Mouse (Mus musculus): ENCODE data around the gene Mapk9. TPM values are rescaled to one million over a fixed set of nuclear protein-coding genes. Genes with fewer than 3 reads are reported as not detected.

Gene Mapk9
- polyA plus RNA-seq, 1 experiment from 2014 or later: 41.8 TPM

DNA sequence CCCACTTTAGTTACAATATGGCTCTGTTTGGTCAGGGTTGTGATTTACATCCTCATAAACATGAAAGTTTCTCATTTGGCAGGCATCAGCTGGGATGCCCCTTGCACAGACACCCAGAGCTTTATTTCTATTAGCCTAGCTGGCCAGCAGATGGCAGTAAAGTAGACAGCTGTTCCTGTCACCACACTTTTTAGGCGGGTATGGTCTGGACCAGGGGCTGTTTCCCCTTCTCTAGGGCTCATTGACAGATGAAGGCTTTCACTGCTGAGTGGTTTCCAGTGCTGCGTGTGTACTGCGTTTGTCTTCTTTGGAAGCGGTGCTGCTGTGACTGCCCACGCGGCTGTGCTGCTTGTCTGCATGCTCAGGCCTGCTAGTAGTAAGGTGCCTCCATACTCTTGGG lies 25.4 kb downstream of the Mapk9 start:
- H3K27ac ChIP-seq: no peak overlapping the region
- WGBS: 64% methylated on average over 6 of the region's 6 CpGs
- H3K27me3 ChIP-seq: no peaks in the 10 kb centered on the region
- no peaks in the 10 kb centered on the region for H3K9me3 ChIP-seq
- H3K4me1 ChIP-seq: no peaks in the 10 kb centered on the region
- no peak overlapping the region for H3K9ac ChIP-seq
- H3K4me3 ChIP-seq (replicated peaks): no peak overlapping the region
- peaks cover 38% of the 10 kb centered on the region for H3K36me3 ChIP-seq (replicated peaks)
- H3K4me2 ChIP-seq: no peak overlapping the region
- ATAC-seq (ENCODE audit: low FRiP score): no peak; the same call in 1 of the 2 replicates

DNA sequence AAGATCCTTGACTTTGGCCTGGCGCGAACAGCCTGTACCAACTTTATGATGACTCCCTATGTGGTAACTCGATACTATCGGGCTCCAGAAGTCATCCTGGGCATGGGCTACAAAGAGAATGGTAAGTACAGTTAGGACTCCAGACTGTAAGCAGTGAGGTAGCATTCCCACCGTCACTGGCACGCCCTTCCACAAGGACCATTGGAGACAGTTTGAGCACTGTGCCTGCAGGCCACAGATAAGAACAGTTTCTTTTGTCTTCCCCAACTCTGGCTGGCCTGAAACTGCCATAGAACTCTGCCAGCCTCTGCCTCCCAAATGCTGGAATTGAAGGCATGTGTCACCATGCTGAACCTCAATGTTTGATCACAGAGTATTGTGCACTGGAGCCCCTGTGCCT lies 26.2 kb downstream of the Mapk9 start:
- Histone ChIP-seq H3K4me3 (replicated peaks) (no peak overlapping the region), H3K9me3 (no peaks in the 10 kb centered on the region), H3K27ac (no peak overlapping the region), H3K9ac (no peak overlapping the region), H3K27me3 (no peaks in the 10 kb centered on the region), H3K4me1 (peaks cover 3% of the 10 kb centered on the region; the same call in 1 of the 2 replicates), H3K4me2 (no peak overlapping the region), H3K36me3 (replicated peaks) (peaks cover 31% of the 10 kb centered on the region)
- no peak for ATAC-seq (ENCODE audit: low FRiP score)
- WGBS: 91% methylated on average over 6 of the region's 6 CpGs

DNA sequence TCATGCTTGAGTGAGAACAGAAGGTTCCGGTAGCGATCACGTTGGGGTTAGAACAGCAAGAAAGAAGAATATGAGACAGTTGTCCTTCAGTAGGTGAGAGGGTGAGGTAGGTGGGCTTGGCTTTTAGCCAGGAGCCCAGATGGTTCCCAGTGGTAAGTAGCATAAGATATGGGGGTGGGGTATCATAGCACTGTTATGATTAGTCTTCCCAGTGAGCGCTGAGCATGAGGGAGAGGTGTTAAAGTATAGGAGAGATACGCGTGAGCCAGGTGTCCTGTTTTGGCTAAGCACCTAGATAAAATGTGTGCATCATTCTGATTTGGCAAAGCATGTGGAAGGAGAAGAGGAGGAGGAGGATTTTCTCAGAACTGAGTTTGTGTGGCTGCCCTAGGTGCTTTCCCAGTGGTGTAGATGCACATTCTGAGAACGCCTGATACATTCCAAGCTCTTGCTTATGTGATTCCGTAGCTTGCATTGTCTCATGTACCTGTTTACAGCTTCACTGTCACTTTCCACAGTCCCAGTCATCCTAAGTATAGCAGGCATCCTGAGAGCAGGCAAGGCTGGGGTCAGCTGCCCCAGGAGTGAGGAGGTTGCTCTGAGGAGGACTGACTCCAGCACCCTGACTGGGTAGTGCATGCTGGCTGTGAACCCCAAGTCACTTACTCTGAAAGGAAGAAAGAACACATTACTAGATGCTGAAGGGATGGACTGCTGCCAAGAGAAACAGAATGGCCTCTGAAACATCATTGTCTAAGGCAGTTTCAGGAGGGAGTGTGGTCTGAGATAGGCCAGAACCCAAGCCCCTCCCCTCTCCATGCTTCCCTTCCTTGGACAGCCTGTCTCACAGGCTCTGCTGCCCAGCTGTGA lies 30.6 kb downstream of the Mapk9 start:
- peaks cover 34% of the 10 kb centered on the region for H3K36me3 ChIP-seq (replicated peaks)
- H3K27ac ChIP-seq: peak overlapping the region; percentile 57
- no peak overlapping the region for H3K4me2 ChIP-seq
- peaks cover 3% of the 10 kb centered on the region; the same call in 1 of the 2 replicates for H3K4me1 ChIP-seq
- no peak overlapping the region for H3K9ac ChIP-seq
- H3K27me3 ChIP-seq: no peaks in the 10 kb centered on the region
- H3K4me3 ChIP-seq (replicated peaks): no peak overlapping the region
- 88% methylated on average over 8 of the region's 8 CpGs for WGBS
- H3K9me3 ChIP-seq: no peaks in the 10 kb centered on the region
- ATAC-seq (ENCODE audit: low FRiP score): no peak

DNA sequence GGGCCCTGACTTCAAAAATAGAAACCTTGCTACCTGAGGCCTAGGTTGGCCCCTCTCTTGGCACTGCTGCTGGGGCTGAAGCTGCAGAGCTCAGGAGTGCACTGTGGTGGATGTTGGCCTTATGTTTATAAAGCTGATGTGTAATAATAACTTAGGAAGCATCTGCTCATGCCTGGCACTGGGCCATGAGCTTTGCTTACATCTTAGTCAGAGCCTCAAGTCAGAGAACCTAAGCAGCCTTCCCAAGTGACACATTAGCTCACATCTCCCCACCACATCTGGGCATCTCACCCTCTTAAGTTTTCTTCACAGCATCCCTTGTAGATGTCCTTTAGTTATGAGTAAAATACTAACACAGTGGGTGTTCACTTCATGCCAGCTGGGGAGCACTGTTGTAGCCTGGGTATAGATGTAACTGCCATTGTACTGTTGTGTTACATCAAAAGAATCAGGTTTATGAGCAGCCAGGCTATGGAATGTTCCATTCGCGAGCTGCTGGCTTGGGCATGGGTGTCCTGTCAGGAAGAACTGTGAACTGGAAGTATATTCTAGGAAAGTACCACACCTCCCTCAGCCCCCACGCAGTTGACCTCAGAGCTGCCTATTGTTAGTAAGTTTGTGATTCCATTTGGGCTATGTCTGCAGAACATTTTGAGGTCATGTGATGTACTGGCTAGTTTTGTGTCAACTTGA lies 33.5 kb downstream of the Mapk9 start:
- Histone ChIP-seq H3K27ac (no peak overlapping the region), H3K4me1 (peaks cover 3% of the 10 kb centered on the region; the same call in 1 of the 2 replicates), H3K27me3 (no peaks in the 10 kb centered on the region), H3K4me2 (no peak overlapping the region), H3K9me3 (no peaks in the 10 kb centered on the region), H3K36me3 (replicated peaks) (peaks cover 34% of the 10 kb centered on the region), H3K4me3 (replicated peaks) (no peak overlapping the region), H3K9ac (no peak overlapping the region)
- no peak for ATAC-seq (ENCODE audit: low FRiP score)
- WGBS: 94% methylated on average over 3 of the region's 3 CpGs

DNA sequence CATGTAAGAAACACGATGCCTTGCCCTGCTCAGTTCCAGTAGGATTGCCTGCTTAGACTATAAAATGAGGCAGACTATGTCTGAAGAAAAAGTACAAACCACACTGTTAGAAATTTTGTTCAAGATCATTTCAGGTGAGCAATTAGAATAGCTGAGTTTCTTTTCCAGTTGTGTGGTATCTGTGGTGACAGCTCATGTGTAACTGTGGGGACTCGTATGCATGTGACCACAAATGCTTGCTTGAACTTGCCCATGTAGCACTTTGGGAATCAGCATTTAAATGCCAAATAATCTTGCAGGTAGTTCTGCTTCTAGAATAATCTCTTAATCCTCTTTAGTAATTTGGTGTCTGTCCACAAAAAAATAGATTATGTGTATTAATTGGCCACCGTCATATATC lies 36.8 kb downstream of the Mapk9 start:
- ATAC-seq (ENCODE audit: low FRiP score): no peak
- H3K27ac ChIP-seq: no peak overlapping the region
- H3K36me3 ChIP-seq (replicated peaks): peaks cover 33% of the 10 kb centered on the region
- H3K4me2 ChIP-seq: no peak overlapping the region
- no peak overlapping the region for H3K4me3 ChIP-seq (replicated peaks)
- H3K9me3 ChIP-seq: no peaks in the 10 kb centered on the region
- no peaks in the 10 kb centered on the region for H3K27me3 ChIP-seq
- no peaks in the 10 kb centered on the region for H3K4me1 ChIP-seq
- no peak overlapping the region for H3K9ac ChIP-seq
- 96% methylated on average over 3 of the region's 3 CpGs for WGBS

DNA sequence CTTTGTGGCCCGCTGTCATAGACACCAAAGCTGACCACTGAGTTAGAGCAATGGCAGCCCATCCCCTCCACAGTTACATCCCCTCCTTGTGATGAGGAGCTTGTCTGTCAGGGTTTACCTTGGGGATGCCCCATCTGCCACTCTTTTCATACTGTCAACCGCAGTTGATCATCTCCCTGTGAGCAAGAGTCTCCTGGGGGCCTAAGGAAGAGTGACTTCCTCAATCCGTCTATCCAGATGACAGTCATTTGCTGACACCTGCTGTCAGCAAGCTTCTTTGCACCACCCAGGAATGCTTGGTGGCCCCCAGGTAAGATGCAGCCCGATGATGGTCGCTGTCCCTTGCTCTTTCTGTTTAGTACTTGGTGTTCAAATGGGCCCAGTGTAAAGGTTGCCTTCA lies 41.9 kb downstream of the Mapk9 start:
- Histone ChIP-seq H3K9ac (no peak overlapping the region), H3K4me2 (no peak overlapping the region), H3K27me3 (no peaks in the 10 kb centered on the region), H3K9me3 (no peaks in the 10 kb centered on the region), H3K27ac (no peak overlapping the region), H3K36me3 (replicated peaks) (peaks cover 5% of the 10 kb centered on the region), H3K4me3 (replicated peaks) (no peak overlapping the region), H3K4me1 (no peaks in the 10 kb centered on the region)
- ATAC-seq (ENCODE audit: low FRiP score): no peak
- 83% methylated on average over 5 of the region's 5 CpGs for WGBS

DNA sequence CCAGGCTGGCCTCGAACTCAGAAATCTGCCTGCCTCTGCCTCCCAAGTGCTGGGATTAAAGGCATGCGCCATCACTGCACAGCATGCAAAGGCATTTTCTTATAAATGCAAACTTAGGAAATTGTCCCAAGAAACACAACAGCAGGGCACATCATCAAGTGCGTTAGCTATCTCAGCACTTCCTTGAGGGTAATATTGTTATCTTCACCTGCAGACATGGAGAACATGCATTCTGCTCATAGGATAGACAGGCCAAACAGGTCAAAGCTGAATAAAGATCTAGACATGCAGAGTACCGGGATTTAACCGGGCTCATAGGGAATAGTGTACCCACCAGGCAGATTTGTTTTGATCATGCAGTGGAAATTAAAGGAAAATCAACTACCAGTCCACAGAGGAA lies 45.4 kb downstream of the Mapk9 start:
- ATAC-seq (ENCODE audit: low FRiP score): no peak
- Histone ChIP-seq H3K9me3 (no peaks in the 10 kb centered on the region), H3K4me3 (replicated peaks) (no peak overlapping the region)

DNA sequence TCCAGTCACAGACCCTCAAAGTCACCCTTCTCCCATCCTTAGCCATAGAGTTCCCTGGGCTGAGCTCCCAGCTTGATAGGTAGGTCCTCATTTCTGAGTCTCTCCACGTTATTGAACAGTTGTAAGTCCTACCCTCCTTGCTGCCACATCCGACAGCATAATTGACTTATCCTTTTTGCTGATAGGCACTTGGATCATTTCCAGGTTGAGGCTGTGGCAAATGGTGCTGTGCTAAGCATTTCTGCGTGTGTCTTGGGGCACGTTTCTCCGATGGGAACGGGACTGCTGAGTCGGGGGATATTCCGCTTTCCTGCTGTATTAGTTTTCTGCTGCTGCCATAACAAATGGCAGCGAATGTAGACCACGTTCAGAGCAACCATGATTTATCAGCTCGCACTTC lies 47.3 kb downstream of the Mapk9 start:
- Histone ChIP-seq H3K27me3 (no peaks in the 10 kb centered on the region), H3K4me3 (replicated peaks) (no peak overlapping the region), H3K36me3 (replicated peaks) (no peaks in the 10 kb centered on the region), H3K4me2 (no peak overlapping the region), H3K9ac (no peak overlapping the region), H3K9me3 (peaks cover 6% of the 10 kb centered on the region), H3K27ac (no peak overlapping the region), H3K4me1 (no peaks in the 10 kb centered on the region)
- ATAC-seq (ENCODE audit: low FRiP score): no peak
- WGBS: 86% methylated on average over 11 of the region's 11 CpGs

More for the DNA sequence above, 45.4 kb downstream of the Mapk9 start:
- Histone ChIP-seq H3K9ac (no peak overlapping the region), H3K4me1 (no peaks in the 10 kb centered on the region), H3K36me3 (replicated peaks) (no peaks in the 10 kb centered on the region), H3K4me2 (no peak overlapping the region), H3K27me3 (no peaks in the 10 kb centered on the region), H3K27ac (no peak overlapping the region)
- WGBS: 91% methylated on average over 5 of the region's 5 CpGs

DNA sequence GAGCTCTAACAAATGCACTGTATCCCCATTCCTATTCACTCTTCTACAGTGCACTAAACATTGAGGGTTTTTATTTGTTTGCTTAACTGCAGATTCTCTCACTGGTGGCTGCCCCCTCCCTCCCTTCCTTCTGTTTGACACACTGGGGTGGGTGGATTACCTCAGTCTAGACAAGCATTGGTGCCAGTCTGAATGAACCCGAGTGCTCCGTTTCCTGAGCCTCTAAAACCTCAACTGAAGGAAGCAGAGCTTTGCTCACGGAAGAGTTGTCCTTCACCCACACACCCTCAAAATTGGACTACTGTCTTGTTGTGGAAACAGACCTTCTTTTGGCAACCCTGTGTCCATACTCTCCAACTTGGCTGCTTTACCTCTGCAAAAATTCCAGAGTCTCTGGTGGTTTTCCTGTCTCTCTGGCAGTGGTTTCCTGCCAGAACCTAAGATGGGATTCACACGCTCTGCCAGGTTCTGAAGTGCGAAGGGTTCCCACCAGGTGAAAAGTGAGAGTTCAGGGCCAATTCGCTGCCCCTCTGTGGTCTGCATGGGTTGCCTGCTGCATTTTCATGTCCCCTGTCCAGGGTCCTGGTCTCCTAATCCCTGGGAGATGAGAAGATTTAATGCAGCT lies 49.5 kb downstream of the Mapk9 start:
- Histone ChIP-seq H3K9me3 (peaks cover 6% of the 10 kb centered on the region), H3K4me2 (no peak overlapping the region), H3K4me1 (no peaks in the 10 kb centered on the region), H3K4me3 (replicated peaks) (no peak overlapping the region), H3K36me3 (replicated peaks) (no peaks in the 10 kb centered on the region), H3K27me3 (peaks cover 20% of the 10 kb centered on the region), H3K9ac (no peak overlapping the region), H3K27ac (no peak overlapping the region)
- no peak for ATAC-seq (ENCODE audit: low FRiP score)
- WGBS: 62% methylated on average over 6 of the region's 6 CpGs

DNA sequence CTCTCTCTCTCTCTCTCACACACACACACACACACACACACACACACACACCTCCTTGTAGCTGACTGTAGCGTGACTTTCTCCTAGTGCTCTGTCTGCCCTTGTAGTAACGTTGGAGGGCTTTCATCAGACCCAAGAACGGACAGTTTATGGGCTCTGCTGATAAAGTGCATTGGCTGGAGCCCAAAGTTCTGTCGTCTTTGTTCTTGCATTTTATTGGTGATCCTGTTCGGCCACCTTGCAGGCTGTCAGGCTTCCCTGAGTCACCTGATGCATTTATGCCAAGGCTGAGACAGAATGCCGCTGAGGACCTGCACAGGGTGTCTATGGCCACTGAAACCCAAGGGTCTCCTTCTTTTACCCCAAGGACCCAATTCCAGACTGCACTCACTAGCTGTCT lies 53.5 kb downstream of the Mapk9 start:
- Histone ChIP-seq H3K4me3 (replicated peaks) (no peak overlapping the region), H3K27me3 (peaks cover 43% of the 10 kb centered on the region), H3K4me1 (peaks cover 6% of the 10 kb centered on the region), H3K36me3 (replicated peaks) (no peaks in the 10 kb centered on the region), H3K9me3 (peaks cover 6% of the 10 kb centered on the region), H3K9ac (no peak overlapping the region), H3K4me2 (no peak overlapping the region), H3K27ac (no peak overlapping the region)
- no peak for ATAC-seq (ENCODE audit: low FRiP score)
- WGBS: 76% methylated on average over 6 of the region's 6 CpGs

DNA sequence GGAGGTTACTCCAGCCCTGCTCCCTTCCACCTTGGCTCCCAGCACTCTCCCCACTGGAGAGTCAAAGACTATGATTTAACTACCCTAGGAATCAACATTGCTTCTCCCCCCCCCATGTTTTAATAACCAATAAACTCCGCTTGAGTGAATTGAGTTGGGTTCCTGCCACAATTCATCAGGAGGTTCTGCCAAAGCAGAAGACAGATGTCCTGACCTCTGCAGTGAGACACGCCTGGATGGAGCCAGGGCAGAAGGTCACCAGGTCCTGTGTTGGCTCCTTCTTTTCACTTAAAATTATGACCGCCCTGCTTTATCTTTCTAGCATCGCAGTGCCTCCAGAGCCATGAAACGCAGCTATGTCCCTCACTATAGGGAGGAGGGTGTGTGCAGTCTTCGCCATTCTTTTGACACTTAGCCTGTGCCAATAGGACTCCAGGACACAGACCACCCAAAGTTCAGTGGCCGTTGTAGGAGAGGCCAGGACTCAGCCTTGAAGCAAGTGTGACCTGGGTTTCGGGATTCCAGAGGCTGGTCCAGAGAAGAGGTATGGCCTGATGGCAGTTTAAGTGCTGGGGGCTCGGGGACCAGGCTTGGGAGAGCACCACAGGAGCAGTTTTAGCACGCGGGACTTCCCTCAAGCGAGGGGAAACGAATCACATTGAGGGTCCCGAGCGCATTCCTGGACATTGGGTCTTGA lies 54.6 kb downstream of the Mapk9 start:
- peak; percentile 15; the same call in 1 of the 2 replicates for ATAC-seq (ENCODE audit: low FRiP score)
- H3K36me3 ChIP-seq (replicated peaks): no peaks in the 10 kb centered on the region
- H3K9ac ChIP-seq: peak overlapping the region; percentile 77; the same call in 1 of the 2 replicates
- peak overlapping the region; percentile 71 for H3K4me3 ChIP-seq (replicated peaks)
- WGBS: 31% methylated on average over 15 of the region's 15 CpGs
- H3K27ac ChIP-seq: no peak overlapping the region
- peak overlapping the region; percentile 100 for H3K4me2 ChIP-seq
- peaks cover 43% of the 10 kb centered on the region for H3K27me3 ChIP-seq
- peaks cover 6% of the 10 kb centered on the region for H3K4me1 ChIP-seq
- peaks cover 6% of the 10 kb centered on the region for H3K9me3 ChIP-seq

Measured in forebrain, embryonic 12.5 days (tissue).